Mouse (Mus musculus) cerebellum, adult 18-20 months (tissue): ENCODE data around the gene Fbxw11.

ENCODE experiments used
- DNase-seq, 2 experiments: peaks; one replicate each; pipeline ENCODE4 v3.0.0; 2021

The Fbxw11 gene

DNA sequence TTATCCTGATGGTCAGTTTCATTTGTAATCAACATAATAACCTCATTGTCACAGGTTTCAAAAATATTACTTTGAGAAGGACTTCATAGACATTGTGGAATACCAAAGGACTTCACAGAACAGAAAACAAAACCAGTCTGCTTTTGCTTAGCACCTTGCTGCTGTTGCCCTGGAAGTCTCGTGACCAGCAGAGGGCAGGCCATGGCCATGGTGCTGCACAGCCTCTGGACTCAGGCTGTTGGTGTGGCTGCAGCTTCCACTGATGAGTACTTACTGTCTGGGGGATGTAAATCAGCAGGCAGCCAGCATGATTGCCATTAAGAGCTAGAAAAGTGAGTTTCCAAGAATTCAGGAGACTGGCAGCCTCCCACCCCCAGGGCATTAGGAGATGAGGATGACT, 16.8 kb upstream of the Fbxw11 start:
- peak; percentile 72 to 73 for DNase-seq

DNA sequence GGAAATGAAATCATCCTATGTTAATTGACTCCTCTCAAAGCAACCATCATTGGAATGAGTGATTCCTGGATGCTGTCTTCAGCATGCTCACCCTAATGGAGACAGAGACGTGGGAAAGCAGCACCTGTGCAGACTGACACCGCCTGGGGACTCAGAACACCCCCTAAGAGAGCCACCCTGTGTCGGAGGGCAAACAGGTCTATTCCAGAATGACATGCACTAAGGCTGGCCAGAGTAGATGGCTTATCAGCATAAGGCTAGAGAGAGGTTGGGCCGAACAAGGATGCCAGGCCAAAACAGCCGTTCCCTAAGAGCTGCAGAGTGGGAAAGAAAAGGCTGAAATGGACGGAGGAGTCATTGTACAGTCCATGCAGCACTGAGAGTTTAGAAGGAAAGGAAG, 16.4 kb upstream of the Fbxw11 start:
- DNase-seq, result no peak

DNA sequence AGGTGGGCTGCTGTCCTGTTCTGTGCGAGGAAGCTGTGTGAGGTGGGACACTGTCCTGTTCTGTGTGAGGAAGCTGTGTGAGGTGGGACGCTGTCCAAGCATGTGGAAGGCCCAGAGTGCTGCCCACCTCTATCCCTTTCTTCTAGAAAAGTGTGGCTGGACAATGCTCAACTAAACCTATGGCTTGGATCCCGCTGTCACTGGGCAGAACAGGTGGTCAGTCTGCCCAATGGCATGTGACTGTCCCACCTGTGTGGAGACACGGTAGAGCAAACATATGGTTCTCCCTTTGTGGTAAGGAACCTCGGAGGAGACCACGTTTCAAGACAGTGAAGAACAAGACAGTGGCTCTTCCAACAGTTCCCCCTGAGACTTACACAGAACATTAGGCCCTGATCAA, 14.6 kb upstream of the Fbxw11 start:
- peak; percentile 50 to 59 for DNase-seq

- DNase-seq, result no peak
Observed at GRCm38 (mm10) chr11:32629713-32630211, 12.8 kb upstream of the Fbxw11 start.

GRCm38 (mm10) chr11:32632671-32633070, 9.9 kb upstream of the Fbxw11 start:
- DNase-seq, result no peak

DNA sequence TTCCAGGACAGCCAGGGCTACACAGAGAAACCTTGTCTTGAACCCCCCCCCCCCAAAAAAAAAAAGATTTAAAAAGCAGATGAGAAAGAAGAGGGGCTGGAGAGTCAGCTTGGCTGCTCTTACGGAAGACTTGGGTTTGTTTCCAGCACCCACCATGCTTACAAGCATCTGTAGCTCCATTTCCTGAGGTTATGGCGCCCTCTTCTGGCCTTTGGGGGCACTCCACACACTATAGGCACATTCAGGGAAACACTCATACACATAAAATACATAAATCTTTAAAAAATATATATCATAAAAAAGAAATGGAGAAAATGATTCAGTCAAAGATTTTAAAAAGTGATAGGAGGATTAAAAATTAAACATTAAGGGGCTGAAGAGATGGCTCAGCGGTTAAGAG, 9.0 kb upstream of the Fbxw11 start:
- no peak for DNase-seq

- DNase-seq, result no peak
Observed at GRCm38 (mm10) chr11:32634143-32634542, 8.4 kb upstream of the Fbxw11 start.

- no peak for DNase-seq
Observed at GRCm38 (mm10) chr11:32634842-32635241, 7.7 kb upstream of the Fbxw11 start.

DNA sequence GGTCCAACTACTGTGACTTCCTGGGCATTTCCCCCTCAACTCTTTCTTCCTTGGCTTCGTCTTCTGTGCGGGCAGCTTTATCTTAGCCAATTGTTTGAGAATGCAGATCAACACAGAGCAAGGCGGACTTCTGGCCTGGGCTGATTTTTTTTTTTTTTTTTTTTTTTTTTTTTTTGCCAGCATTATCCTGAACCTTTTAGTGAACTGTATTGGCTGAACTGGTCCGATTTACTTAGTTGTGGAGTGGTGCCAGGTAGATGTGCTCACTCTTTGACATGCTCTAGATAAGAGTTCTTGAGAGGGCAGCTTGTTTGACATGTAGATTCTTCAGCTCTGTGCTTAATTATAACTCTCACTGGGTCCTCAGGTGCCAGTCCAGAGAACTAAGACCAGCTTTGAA, 6.2 kb upstream of the Fbxw11 start:
- no peak for DNase-seq

GRCm38 (mm10) chr11:32638521-32639255, 3.8 kb upstream of the Fbxw11 start:
- peak in 1 of 2 experiments; percentile 53 for DNase-seq

DNA sequence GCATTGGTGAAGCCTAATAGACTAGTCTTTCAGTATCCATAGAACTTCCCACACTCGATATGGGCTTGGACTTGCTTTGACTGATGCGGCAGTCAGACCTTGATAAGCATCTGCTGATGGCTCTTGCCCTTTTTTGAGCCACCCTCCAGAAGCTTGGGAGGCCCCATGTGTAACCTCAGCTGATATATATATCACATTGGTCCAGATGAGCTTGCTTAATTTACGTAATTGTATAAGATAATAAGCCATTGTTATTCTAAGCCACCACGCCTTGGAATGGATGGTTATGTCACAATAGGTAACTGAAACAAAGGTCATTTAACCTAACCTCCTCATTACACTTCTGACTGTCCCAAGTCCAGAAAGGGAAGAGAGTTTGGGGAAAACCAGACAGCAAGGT, 1.9 kb upstream of the Fbxw11 start:
- DNase-seq, result peak in 1 of 2 experiments; percentile 39

DNA sequence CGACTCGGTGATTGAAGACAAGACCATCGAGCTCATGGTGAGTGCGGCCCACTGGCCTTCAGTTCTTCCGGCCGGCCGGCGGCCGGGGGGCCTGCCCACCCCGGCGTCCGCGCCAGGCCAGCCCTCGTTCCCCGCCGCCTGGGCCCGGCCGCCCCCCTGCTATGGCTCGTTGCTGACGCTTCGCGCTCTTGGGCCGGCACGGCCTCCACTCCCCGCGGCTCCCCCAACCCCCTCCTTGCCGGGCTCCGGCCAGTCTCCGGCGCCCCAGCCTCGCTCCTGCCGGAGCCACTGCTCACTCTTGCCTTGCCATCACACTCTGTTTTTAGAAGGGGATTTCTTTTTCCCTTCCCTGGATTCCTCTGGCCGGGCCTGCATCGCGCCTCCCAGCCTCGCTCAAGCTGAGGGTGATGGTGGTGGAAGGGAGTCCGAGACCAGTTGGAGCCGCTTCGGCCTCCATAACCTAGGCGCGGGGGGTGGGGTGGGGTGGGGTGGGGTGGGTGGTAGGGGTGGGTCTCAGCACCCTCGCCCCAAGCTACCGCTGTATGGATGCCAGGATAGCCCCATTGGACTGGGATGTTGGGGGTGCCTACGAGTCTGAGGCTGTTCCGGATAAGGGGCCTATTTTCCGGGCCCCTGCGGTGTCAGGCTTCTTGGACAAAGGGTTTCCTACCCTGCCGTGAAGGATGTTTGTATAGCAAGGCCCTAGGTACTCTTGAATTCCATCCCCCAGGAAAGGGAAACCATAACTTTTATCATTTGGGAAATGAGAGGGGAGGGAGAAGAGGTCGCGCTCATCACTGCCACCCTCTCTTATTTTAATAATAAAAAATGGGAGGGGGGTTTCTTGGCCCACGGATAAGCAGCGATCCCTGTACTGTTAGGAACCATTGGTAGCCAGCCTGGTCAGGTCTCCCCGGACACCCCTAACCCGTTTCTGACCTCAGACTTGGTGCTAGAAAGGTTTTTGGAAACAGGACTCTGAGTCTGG, 669 bp downstream of the Fbxw11 start:
- peak; percentile 67 to 77 for DNase-seq

DNA sequence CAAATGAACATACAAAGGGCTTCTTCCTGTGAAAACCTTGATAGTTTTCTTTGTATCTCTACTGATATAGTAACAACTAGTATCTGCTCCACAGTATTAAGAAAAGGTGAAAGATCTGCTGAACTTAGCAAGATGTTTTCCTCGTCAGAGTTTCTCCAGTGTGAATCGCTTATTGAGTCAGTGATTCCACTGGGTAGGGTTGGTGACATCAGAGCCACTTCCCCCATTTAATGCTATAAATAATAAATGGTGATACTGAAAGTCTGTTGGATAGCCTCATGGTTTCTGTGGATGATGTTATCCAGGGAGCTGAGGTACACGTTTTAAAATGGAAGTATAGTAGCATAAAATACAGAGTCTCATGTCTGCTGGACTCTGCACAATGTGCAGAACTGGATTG, 1.5 kb downstream of the Fbxw11 start:
- DNase-seq, result no peak

GRCm38 (mm10) chr11:32647265-32647664, 4.7 kb downstream of the Fbxw11 start:
- DNase-seq, result no peak

- DNase-seq, result no peak
Observed at GRCm38 (mm10) chr11:32650236-32650749, 7.8 kb downstream of the Fbxw11 start.

GRCm38 (mm10) chr11:32650893-32651590, 8.5 kb downstream of the Fbxw11 start:
- no peak for DNase-seq

DNA sequence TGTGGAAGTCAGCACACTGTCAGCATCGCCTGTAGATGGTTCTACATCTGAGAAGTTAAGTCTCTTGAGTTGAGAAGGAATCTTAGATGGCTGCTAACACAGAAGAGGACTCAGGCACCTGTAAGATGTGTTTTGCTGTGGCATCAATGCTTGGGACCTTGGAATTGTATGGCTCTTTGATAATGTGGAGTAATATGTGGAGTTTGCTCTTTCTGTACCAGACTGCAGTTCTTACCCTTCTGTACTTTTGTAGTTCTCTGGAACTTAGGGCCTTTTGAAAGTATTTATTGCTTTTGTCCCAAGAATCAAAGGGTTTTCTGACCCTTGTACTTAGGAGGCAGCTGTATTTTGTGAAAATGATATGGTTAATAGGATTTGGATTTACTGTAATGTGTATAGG, 9.2 kb downstream of the Fbxw11 start:
- no peak for DNase-seq

DNA sequence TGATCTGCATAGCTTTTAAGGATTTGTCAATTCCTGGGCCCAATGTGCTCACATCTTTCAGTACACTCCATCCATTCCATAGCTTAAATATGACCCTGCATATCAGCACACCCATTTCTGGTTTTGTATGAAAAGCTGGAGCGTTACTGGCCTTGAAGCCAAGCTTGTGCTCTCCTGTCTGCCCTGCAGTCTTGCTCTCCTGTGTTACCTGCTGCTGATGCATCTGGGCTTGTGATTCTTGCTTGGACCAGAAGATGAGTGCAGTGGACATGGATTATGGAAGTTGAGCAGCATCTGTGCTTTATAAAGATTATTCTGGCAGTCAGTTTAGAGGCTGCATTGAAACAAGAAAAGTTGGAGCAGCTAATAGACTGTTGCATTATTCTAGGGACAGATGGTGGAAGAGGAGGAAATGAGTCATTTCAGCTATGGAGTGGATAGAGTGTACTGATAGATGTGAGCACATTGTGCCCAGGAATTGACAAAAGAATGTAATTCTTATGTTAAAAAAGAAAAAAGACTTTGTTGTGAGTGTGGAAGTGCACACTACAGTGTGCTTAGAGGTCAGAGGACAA, 19.6 kb downstream of the Fbxw11 start:
- DNase-seq, result peak in 1 of 2 experiments; percentile 47

DNA sequence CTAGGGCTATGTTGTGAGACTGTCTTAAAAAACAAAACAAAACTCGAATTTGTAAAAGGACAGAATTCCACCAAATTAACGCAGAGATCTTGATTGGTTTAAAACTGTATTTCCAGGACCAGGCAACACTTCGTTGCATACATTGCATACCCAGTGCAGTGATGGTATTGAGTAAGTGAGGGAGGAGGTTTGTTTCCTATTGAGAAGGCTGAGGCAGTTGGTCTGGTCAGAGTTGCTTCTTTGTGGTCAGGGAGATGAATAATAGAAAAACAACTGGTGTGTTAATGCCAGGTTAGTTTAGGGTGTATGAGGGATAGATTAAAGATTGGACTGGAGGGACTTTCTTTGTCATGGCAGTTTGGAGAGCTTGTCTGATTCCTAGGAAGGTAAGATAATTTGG, 23.1 kb downstream of the Fbxw11 start:
- no peak for DNase-seq

GRCm38 (mm10) chr11:32666983-32667382, 24.5 kb downstream of the Fbxw11 start:
- peak; percentile 72 to 86 for DNase-seq

- DNase-seq, result no peak
Observed at GRCm38 (mm10) chr11:32671480-32671879, 29.0 kb downstream of the Fbxw11 start.

DNA sequence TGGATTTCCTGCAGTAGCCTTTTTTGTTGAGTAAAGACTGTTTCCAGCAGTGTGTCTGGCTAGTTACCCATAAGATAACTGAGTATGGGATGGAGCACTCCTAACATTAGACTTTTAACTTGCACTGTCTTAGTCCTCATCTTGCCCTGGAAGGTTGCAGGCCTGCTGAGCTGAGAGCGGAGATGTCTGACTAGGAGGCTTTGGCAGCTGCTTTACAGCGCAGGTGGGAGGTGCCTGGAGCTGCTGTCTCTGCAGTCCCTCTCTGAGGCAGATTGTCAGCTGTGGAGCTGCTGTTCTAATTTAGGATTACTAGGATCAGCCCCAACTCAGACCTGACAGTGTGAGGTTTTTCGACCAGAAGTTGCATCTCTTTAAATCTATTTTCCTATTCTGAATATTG, 34.3 kb downstream of the Fbxw11 start:
- DNase-seq, result peak; percentile 47 to 54
